Mouse (Mus musculus) small intestine, adult 2 months (tissue): ENCODE data around the gene Rsbn1l.

Experiments used
- CTCF ChIP-seq: fragments of 200-500 bp; IDR thresholded peaks from 2 replicates; pipeline ENCODE4 v1.5.1; 2012; ENCODE audit warnings: low read depth, mild to moderate bottlenecking, control low read depth, inconsistent platforms, low read length, moderate library complexity, mixed read lengths; ENCODE audit not compliant: insufficient replicate concordance, insufficient read length; ENCODE audit errors: extremely low read depth
- POLR2A ChIP-seq: fragments of 200-500 bp; IDR thresholded peaks from 2 replicates; pipeline ENCODE4 v1.6.1; 2012; ENCODE audit warnings: low read depth, mild to moderate bottlenecking, control low read depth, inconsistent platforms, low read length, moderate library complexity

GRCm38 (mm10) chr5:20997555-20997954, 41.4 kb upstream of the Rsbn1l start:
- TF ChIP-seq CTCF (no peak), POLR2A (no peak)
